Mouse (Mus musculus): ENCODE data around the gene Paxx. TPM values are rescaled to one million over a fixed set of nuclear protein-coding genes. Genes with fewer than 3 reads are reported as not detected.
"Not testable (repeated sequence)": the region's sequence is repeated elsewhere in the genome, so short reads cannot be mapped to it uniquely, and the experiment has no call there.

Paxx gene
- polyA plus RNA-seq, 1 experiment from 2014 or later: 97.1 TPM

DNA sequence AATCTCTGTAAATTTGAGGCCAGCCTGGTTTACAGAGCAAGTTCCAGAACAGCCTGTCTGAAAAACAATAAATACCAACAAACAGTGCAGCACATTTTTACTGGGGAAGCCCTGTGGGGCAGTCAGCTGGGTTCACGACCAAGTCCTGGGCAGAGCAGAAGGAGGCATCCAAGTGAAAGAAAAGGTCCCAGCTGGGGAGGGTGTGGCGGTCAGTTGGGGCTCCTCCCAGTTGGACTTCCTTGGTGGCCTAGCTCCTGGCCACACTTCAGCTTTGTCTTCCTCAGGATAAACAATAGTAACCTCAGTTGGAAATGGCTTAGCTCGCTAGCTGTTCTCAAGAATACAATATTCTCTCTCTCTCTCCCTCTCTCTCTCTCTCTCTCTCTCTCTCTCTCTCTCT, 43.5 kb downstream of the Paxx start:
- WGBS: 28% methylated on average over 3 of the region's 3 CpGs
- H3K27ac ChIP-seq (replicated peaks): 0 out of 2 replicates have a peak overlapping the region, but pooled peaks have one; percentile 13
- no peak overlapping the region for H3K4me2 ChIP-seq

DNA sequence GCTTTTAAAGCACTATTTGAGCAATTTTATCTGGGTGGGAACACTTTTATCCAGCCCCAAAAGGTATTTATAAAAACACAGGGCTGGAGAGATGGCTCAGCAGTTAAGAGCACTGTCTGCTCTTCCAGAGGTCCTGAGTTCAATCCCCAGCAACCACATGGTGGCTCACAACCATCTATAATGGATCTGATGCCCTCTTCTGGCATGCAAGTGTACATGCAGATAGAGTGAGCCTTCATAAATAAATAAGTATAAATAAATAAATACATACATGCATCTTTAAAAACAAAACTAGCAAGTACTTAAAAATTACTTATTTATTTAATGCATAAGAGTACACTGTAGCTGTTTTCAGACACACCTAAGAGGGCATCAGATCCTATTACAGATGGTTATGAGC, 47.5 kb downstream of the Paxx start:
- H3K4me3 ChIP-seq; H3K9me3 ChIP-seq; H3K4me2 ChIP-seq; H3K4me1 ChIP-seq (replicated peaks); H3K9ac ChIP-seq; H3K27me3 ChIP-seq; ATAC-seq (ENCODE audit: low read depth); H3K27ac ChIP-seq (replicated peaks): not testable (repeated sequence)
- H3K36me3 ChIP-seq: peaks cover 38% of the 10 kb centered on the region

More for the DNA sequence above, 43.5 kb downstream of the Paxx start:
- no peak overlapping the region for H3K9ac ChIP-seq
- no peaks in the 10 kb centered on the region for H3K9me3 ChIP-seq
- 0 out of 2 replicates have a peak, but pooled peaks cover under 1% of the 10 kb centered on the region for H3K27me3 ChIP-seq
- H3K4me1 ChIP-seq (replicated peaks): peaks cover 6% of the 10 kb centered on the region
- ATAC-seq (ENCODE audit: low read depth): no peak
- H3K4me3 ChIP-seq: no peak overlapping the region
- H3K36me3 ChIP-seq: 0 out of 2 replicates have a peak, but pooled peaks cover 7% of the 10 kb centered on the region

DNA sequence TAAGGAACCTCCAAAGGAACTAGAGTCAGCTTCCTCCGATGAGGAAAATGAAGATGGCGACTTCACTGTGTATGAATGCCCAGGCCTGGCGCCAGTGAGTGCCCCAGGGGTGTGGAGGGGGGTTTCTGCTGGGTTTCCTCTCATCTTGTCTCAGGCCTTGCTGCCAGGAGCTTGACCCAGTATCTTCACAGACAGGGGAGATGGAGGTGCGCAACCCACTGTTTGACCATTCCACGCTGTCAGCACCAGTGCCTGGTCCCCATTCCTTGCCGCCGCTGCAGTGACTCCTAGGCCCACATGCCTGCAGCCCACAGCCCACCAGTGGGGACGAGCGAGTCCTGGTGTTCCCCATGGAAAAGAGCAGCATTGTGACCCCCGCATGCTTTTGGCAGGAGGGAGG, 52.0 kb downstream of the Paxx start:
- H3K27me3 ChIP-seq: no peaks in the 10 kb centered on the region
- peaks cover 30% of the 10 kb centered on the region for H3K4me1 ChIP-seq (replicated peaks)
- H3K4me2 ChIP-seq: no peak overlapping the region
- no peak overlapping the region for H3K9ac ChIP-seq
- H3K9me3 ChIP-seq: no peaks in the 10 kb centered on the region
- no peak for ATAC-seq (ENCODE audit: low read depth)
- no peak overlapping the region for H3K27ac ChIP-seq (replicated peaks)
- H3K36me3 ChIP-seq: peaks cover 57% of the 10 kb centered on the region
- 91% methylated on average over 10 of the region's 10 CpGs for WGBS
- H3K4me3 ChIP-seq: no peak overlapping the region

Small RNAs within 50 kb of the gene (microRNA-seq; reads per million reads assigned to microRNA genes)
- gene Mir3087: not detected

Other genes with a start within 250 kb of the Paxx start
- gene Nelfb, start 249.6 kb downstream of the Paxx start, polyA plus RNA-seq (2015; fragmentation: Nextera tagmentation; extraction: Ambion mirVana): 95.1 and 99.9 TPM in 2 replicates
- gene Stpg3, start 246.5 kb downstream of the Paxx start, polyA plus RNA-seq (2015; fragmentation: Nextera tagmentation; extraction: Ambion mirVana): 0.15 TPM in 1 of 2 replicates, not detected in the other
- gene Fam166a, start 242.3 kb downstream of the Paxx start, polyA plus RNA-seq (2015; fragmentation: Nextera tagmentation; extraction: Ambion mirVana): 0.89 TPM in 1 of 2 replicates, not detected in the other
- gene Tubb4b, start 236.4 kb downstream of the Paxx start, polyA plus RNA-seq (2015; fragmentation: Nextera tagmentation; extraction: Ambion mirVana): 361 and 388 TPM in 2 replicates
- gene Slc34a3, start 226.7 kb downstream of the Paxx start, polyA plus RNA-seq (2015; fragmentation: Nextera tagmentation; extraction: Ambion mirVana): not detected in 2 replicates
- not detected in 2 replicates for gene Rnf224, start 224.3 kb downstream of the Paxx start, polyA plus RNA-seq (2015; fragmentation: Nextera tagmentation; extraction: Ambion mirVana)
- gene Rnf208, start 218.8 kb downstream of the Paxx start, polyA plus RNA-seq (2015; fragmentation: Nextera tagmentation; extraction: Ambion mirVana): 83.0 and 91.6 TPM in 2 replicates
- 0.22 TPM in 1 of 2 replicates, not detected in the other for gene Cysrt1, start 218.6 kb downstream of the Paxx start, polyA plus RNA-seq (2015; fragmentation: Nextera tagmentation; extraction: Ambion mirVana)
- 5.3 and 5.4 TPM in 2 replicates for gene AL732309.1, start 214.2 kb downstream of the Paxx start, polyA plus RNA-seq (2015; fragmentation: Nextera tagmentation; extraction: Ambion mirVana)
- 18.8 and 21.5 TPM in 2 replicates for gene Tmem203, start 205.7 kb downstream of the Paxx start, polyA plus RNA-seq (2015; fragmentation: Nextera tagmentation; extraction: Ambion mirVana)
- gene Tprn, start 198.5 kb downstream of the Paxx start, polyA plus RNA-seq (2015; fragmentation: Nextera tagmentation; extraction: Ambion mirVana): 13.3 and 14.6 TPM in 2 replicates
- 187 and 206 TPM in 2 replicates for gene Ssna1, start 188.7 kb downstream of the Paxx start, polyA plus RNA-seq (2015; fragmentation: Nextera tagmentation; extraction: Ambion mirVana)
- gene Anapc2, start 188.6 kb downstream of the Paxx start, polyA plus RNA-seq (2015; fragmentation: Nextera tagmentation; extraction: Ambion mirVana): 128 and 131 TPM in 2 replicates
- gene Tmem210, start 172.9 kb downstream of the Paxx start, polyA plus RNA-seq (2015; fragmentation: Nextera tagmentation; extraction: Ambion mirVana): not detected in 2 replicates
- gene Lrrc26, start 171.2 kb downstream of the Paxx start, polyA plus RNA-seq (2015; fragmentation: Nextera tagmentation; extraction: Ambion mirVana): not detected in 2 replicates
- gene Grin1, start 141.9 kb downstream of the Paxx start, polyA plus RNA-seq (2015; fragmentation: Nextera tagmentation; extraction: Ambion mirVana): 27.1 and 30.2 TPM in 2 replicates
- 55.4 and 73.6 TPM in 2 replicates for gene Man1b1, start 128.8 kb downstream of the Paxx start, polyA plus RNA-seq (2015; fragmentation: Nextera tagmentation; extraction: Ambion mirVana)
- gene Dpp7, start 104.7 kb downstream of the Paxx start, polyA plus RNA-seq (2015; fragmentation: Nextera tagmentation; extraction: Ambion mirVana): 26.4 and 27.5 TPM in 2 replicates
- 6.0 and 8.5 TPM in 2 replicates for gene Uap1l1, start 95.4 kb downstream of the Paxx start, polyA plus RNA-seq (2015; fragmentation: Nextera tagmentation; extraction: Ambion mirVana)
- gene Sapcd2, start 88.8 kb downstream of the Paxx start, polyA plus RNA-seq (2015; fragmentation: Nextera tagmentation; extraction: Ambion mirVana): 9.9 and 11.3 TPM in 2 replicates
- gene Entpd2, start 65.2 kb downstream of the Paxx start, polyA plus RNA-seq (2015; fragmentation: Nextera tagmentation; extraction: Ambion mirVana): 11.0 and 14.8 TPM in 2 replicates
- 359 and 403 TPM in 2 replicates for gene Npdc1, start 61.7 kb downstream of the Paxx start, polyA plus RNA-seq (2015; fragmentation: Nextera tagmentation; extraction: Ambion mirVana)
- gene Fut7, start 37.8 kb downstream of the Paxx start, polyA plus RNA-seq (2015; fragmentation: Nextera tagmentation; extraction: Ambion mirVana): 0.18 TPM in 1 of 2 replicates, not detected in the other
- gene Abca2, start 32.4 kb downstream of the Paxx start, polyA plus RNA-seq (2015; fragmentation: Nextera tagmentation; extraction: Ambion mirVana): 9.8 and 10.2 TPM in 2 replicates
- 2.8 and 3.2 TPM in 2 replicates for gene Clic3, start 4.3 kb downstream of the Paxx start, polyA plus RNA-seq (2015; fragmentation: Nextera tagmentation; extraction: Ambion mirVana)
- gene Ptgds, start 9.0 kb upstream of the Paxx start, polyA plus RNA-seq (2015; fragmentation: Nextera tagmentation; extraction: Ambion mirVana): 19.7 and 19.9 TPM in 2 replicates
- gene Lcn12, start 32.8 kb upstream of the Paxx start, polyA plus RNA-seq (2015; fragmentation: Nextera tagmentation; extraction: Ambion mirVana): not detected in 2 replicates
- 124 and 129 TPM in 2 replicates for gene Fbxw5, start 39.7 kb upstream of the Paxx start, polyA plus RNA-seq (2015; fragmentation: Nextera tagmentation; extraction: Ambion mirVana)
- 5.7 and 8.0 TPM in 2 replicates for gene C8g, start 40.6 kb upstream of the Paxx start, polyA plus RNA-seq (2015; fragmentation: Nextera tagmentation; extraction: Ambion mirVana)
- 19.2 and 20.8 TPM in 2 replicates for gene Traf2, start 85.8 kb upstream of the Paxx start, polyA plus RNA-seq (2015; fragmentation: Nextera tagmentation; extraction: Ambion mirVana)
- gene Edf1, start 96.8 kb upstream of the Paxx start, polyA plus RNA-seq (2015; fragmentation: Nextera tagmentation; extraction: Ambion mirVana): 426 and 453 TPM in 2 replicates
- gene Mamdc4, start 113.8 kb upstream of the Paxx start, polyA plus RNA-seq (2015; fragmentation: Nextera tagmentation; extraction: Ambion mirVana): 2.5 and 3.4 TPM in 2 replicates
- gene Phpt1, start 114.1 kb upstream of the Paxx start, polyA plus RNA-seq (2015; fragmentation: Nextera tagmentation; extraction: Ambion mirVana): 180 and 188 TPM in 2 replicates
- 7.1 and 8.4 TPM in 2 replicates for gene Ajm1, start 120.7 kb upstream of the Paxx start, polyA plus RNA-seq (2015; fragmentation: Nextera tagmentation; extraction: Ambion mirVana)
- 65.7 and 74.3 TPM in 2 replicates for gene Rabl6, start 147.4 kb upstream of the Paxx start, polyA plus RNA-seq (2015; fragmentation: Nextera tagmentation; extraction: Ambion mirVana)
- gene Ccdc183, start 156.6 kb upstream of the Paxx start, polyA plus RNA-seq (2015; fragmentation: Nextera tagmentation; extraction: Ambion mirVana): 0.12 and 0.17 TPM in 2 replicates
- 37.7 and 41.2 TPM in 2 replicates for gene Tmem141, start 160.9 kb upstream of the Paxx start, polyA plus RNA-seq (2015; fragmentation: Nextera tagmentation; extraction: Ambion mirVana)
- 2.7 and 3.1 TPM in 2 replicates for gene Fcna, start 166.9 kb upstream of the Paxx start, polyA plus RNA-seq (2015; fragmentation: Nextera tagmentation; extraction: Ambion mirVana)
- gene Lcn8, start 192.0 kb upstream of the Paxx start, polyA plus RNA-seq (2015; fragmentation: Nextera tagmentation; extraction: Ambion mirVana): not detected in 2 replicates
- not detected in 2 replicates for gene Lcn5, start 196.9 kb upstream of the Paxx start, polyA plus RNA-seq (2015; fragmentation: Nextera tagmentation; extraction: Ambion mirVana)
- gene Lcn6, start 215.7 kb upstream of the Paxx start, polyA plus RNA-seq (2015; fragmentation: Nextera tagmentation; extraction: Ambion mirVana): not detected in 2 replicates
- not detected in 2 replicates for gene Lcn10, start 221.6 kb upstream of the Paxx start, polyA plus RNA-seq (2015; fragmentation: Nextera tagmentation; extraction: Ambion mirVana)
- not detected in 2 replicates for gene Obp2a, start 238.9 kb upstream of the Paxx start, polyA plus RNA-seq (2015; fragmentation: Nextera tagmentation; extraction: Ambion mirVana)
- 113 and 121 TPM in 2 replicates for gene Bmyc, start 245.6 kb upstream of the Paxx start, polyA plus RNA-seq (2015; fragmentation: Nextera tagmentation; extraction: Ambion mirVana)

All from neural tube, embryonic 13.5 days (tissue).